Mouse (Mus musculus) liver, embryonic 13.5 days (tissue): ENCODE results near the gene Plekhf1. TPM values are rescaled to one million over a fixed set of nuclear protein-coding genes. Genes with fewer than 3 reads are reported as not detected.

ENCODE experiments used
- ATAC-seq: fragments of 200-750 bp; cut with Nextera tagmentation; 2 replicates; pipeline ENCODE4 v1.8.0; 2017; ENCODE audit warnings: low read depth, mild to moderate bottlenecking, moderate number of reproducible peaks, moderate library complexity
- DNase-seq: peaks from one replicate; pipeline ENCODE4 v3.0.0; 2022
- H3K27ac ChIP-seq: fragments of 300-500 bp; sonication (generic); 2 replicates; pipeline ENCODE4 v1.5.1; 2015; ENCODE audit warnings: moderate library complexity, mild to moderate bottlenecking, inconsistent platforms
- H3K27me3 ChIP-seq: fragments of 300-500 bp; sonication (generic); 2 replicates; pipeline ENCODE4 v1.6.1; 2015; ENCODE audit warnings: mild to moderate bottlenecking, inconsistent platforms
- H3K36me3 ChIP-seq: fragments of 300-500 bp; sonication (generic); 2 replicates; pipeline ENCODE4 v1.6.1; 2015; ENCODE audit warnings: mild to moderate bottlenecking, inconsistent platforms
- H3K4me1 ChIP-seq: fragments of 300-500 bp; sonication (generic); replicated peaks from 2 replicates; pipeline ENCODE4 v1.6.1; 2015; ENCODE audit warnings: inconsistent platforms
- H3K4me2 ChIP-seq: fragments of 300-500 bp; sonication (generic); 2 replicates; pipeline ENCODE4 v1.6.1; 2015; ENCODE audit warnings: inconsistent platforms, mild to moderate bottlenecking, moderate library complexity
- H3K4me3 ChIP-seq: fragments of 300-500 bp; sonication (generic); replicated peaks from 2 replicates; pipeline ENCODE4 v1.5.1; 2015; ENCODE audit warnings: mild to moderate bottlenecking, inconsistent platforms
- H3K9ac ChIP-seq: fragments of 300-500 bp; sonication (generic); 2 replicates; pipeline ENCODE4 v1.6.1; 2015; ENCODE audit warnings: mild to moderate bottlenecking, inconsistent platforms
- H3K9me3 ChIP-seq: fragments of 300-500 bp; sonication (generic); replicated peaks from 2 replicates; pipeline ENCODE4 v1.6.1; 2016; ENCODE audit warnings: inconsistent platforms
- WGBS: fragments of 180-500 bp; shearing (Covaris S2); methylation state at CpG from one replicate; pipeline ENCODE4 v1.1.7; 2015; ENCODE audit not compliant: insufficient replicate concordance; 5-methylcytosine and 5-hydroxymethylcytosine counted together
- polyA plus RNA-seq: library from polyadenylated mRNA; unstranded; fragments of >200 nt; fragmentation: Nextera tagmentation; extraction: Ambion mirVana; gene quantifications from 2 replicates; pipeline ENCODE4 v1.2.1, GENCODE M21; 2015

Gene Plekhf1
- polyA plus RNA-seq, 1 experiment from 2014 or later, result 0.46 TPM

DNA sequence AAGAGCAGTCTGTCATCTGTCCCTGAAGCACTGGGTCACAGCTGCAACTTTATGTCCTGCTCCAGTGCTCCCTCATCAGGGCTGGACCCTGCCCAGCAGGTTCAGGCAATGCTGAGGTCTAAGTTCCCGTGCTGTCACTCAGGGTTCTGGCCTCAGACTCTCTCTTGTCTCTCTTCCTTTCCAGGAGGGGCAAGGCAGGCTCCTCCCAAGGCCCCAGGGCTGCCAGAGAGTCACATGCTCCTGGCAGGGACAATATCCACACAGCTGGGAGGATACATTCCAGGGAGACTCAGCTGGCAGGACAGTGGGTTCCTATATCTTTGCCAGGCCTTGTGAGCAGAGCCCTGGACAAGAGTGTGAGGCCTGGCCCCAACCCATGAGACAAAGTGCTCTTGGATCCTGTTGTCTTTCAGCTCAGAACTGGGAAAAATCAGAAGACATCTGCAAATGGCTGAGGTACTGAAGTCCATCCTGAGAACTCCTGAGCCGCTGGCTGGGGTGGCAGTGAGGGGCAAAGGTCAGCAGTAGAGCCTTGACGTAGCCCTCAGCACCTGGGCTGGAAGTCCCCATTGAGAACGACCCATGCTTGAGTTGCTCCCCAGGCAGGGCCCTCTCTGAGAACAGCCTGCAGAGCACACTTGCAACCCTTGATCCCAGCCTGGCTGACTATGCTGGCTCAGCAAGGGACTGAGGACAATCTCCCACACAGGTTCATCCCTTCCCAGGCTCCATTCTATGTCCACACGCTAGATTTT, 10.2 kb downstream of the Plekhf1 start:
- DNase-seq (no peak), ATAC-seq (0 out of 2 replicates have a peak, but pooled peaks have one; percentile 18)
- H3K9me3 ChIP-seq, result no peaks in the 10 kb centered on the region
- no peak overlapping the region for H3K9ac ChIP-seq
- no peaks in the 10 kb centered on the region for H3K36me3 ChIP-seq
- 55% methylated on average over 5 of the region's 5 CpGs for WGBS
- no peak overlapping the region for H3K4me2 ChIP-seq
- H3K4me1 ChIP-seq, result 0 out of 2 replicates have a peak, but pooled peaks cover 5% of the 10 kb centered on the region
- no peak overlapping the region for H3K4me3 ChIP-seq
- no peak overlapping the region for H3K27ac ChIP-seq
- no peaks in the 10 kb centered on the region for H3K27me3 ChIP-seq

DNA sequence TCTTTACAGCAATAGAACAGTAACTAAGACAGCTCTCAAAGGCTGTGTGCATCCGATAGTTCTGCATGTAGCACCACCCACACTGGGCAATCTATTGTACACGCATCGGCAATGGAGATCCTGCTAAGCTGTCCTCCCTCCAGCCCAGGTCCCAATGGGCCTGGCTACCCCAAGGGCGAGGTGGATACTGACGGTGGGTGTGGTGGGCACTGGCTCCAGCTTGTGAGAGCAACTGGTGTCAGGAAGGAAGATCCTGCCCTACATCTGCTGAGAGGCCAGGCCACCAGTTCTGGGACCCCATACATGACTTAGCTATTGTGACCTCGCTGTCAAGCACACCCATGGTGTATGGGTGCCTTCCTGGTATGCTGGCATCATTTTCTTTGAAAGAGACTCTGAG, 12.1 kb downstream of the Plekhf1 start:
- Histone ChIP-seq H3K9ac (no peak overlapping the region), H3K9me3 (no peaks in the 10 kb centered on the region), H3K4me1 (0 out of 2 replicates have a peak, but pooled peaks cover 5% of the 10 kb centered on the region), H3K4me2 (no peak overlapping the region), H3K27ac (no peak overlapping the region), H3K27me3 (no peaks in the 10 kb centered on the region), H3K4me3 (no peak overlapping the region), H3K36me3 (no peaks in the 10 kb centered on the region)
- DNase-seq (no peak), ATAC-seq (no peak)
- WGBS, result 75% methylated on average over 6 of the region's 6 CpGs

DNA sequence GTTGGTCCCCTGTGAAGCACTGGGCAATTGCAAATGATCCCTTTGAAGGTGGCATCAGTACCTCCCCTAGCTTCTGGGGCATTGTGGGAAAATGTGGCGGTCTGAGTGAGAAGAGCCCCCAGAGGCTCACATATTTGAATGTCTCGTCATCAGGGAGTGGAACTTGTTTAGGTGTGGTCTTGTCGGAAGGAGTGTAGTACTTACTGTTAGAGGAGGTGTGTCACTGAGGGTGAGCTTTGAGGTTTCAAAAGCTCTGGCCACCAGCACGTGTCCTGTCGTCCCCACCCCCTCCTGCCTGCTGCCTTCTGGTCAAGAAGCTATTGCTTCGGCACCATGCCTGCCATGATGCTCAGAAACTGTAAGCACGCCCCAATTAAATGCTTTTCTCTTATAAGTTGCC, 12.5 kb downstream of the Plekhf1 start:
- DNase-seq (no peak), ATAC-seq (no peak)
- H3K36me3 ChIP-seq, result no peaks in the 10 kb centered on the region
- no peak overlapping the region for H3K4me2 ChIP-seq
- WGBS, result 48% methylated on average over 7 of the region's 7 CpGs
- no peaks in the 10 kb centered on the region for H3K9me3 ChIP-seq
- 0 out of 2 replicates have a peak, but pooled peaks cover 5% of the 10 kb centered on the region for H3K4me1 ChIP-seq
- no peak overlapping the region for H3K4me3 ChIP-seq
- no peaks in the 10 kb centered on the region for H3K27me3 ChIP-seq
- H3K27ac ChIP-seq, result no peak overlapping the region
- no peak overlapping the region for H3K9ac ChIP-seq

DNA sequence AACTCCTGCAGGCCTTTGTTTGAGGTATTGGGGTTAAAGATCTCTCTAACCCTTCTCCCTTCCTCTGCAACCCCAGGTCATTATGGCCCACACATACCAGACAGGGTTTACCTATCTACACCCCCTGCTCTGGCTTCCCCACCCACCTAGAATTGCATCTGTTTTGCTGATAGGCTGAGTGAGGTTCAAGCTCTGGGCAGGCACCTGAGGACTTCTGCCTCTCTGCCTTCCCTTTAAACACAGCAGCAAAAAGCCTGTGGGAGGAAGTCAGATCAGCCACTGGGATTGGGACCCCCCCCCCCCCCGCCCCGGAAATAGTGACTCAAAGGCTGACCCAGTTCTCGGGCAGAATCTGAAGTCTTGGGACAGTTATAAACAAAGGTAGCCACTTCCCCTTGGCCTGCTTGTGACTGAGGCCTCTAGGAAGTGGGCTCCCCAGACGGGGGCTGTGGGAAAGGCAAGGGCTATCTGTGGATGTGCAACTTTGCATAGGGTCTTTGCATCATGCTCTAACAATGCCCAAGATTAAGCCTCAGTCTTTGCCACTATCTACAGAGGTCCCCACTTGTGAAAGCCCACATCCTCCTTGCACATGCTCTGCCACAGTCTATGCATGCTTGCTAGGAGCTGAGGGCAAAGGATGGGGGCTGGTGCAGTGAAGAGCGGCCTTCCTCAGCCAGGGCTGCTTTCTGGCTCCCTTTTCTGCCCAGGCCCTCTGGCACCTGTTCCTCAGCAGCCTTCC, 13.2 kb downstream of the Plekhf1 start:
- peak; percentile 27; the same call in 1 of the 2 replicates for ATAC-seq
- no peak for DNase-seq
- no peaks in the 10 kb centered on the region for H3K36me3 ChIP-seq
- H3K9ac ChIP-seq, result no peak overlapping the region
- H3K27ac ChIP-seq, result no peak overlapping the region
- WGBS, result 25% methylated on average over 5 of the region's 5 CpGs
- H3K4me2 ChIP-seq, result no peak overlapping the region
- no peaks in the 10 kb centered on the region for H3K9me3 ChIP-seq
- no peaks in the 10 kb centered on the region for H3K27me3 ChIP-seq
- H3K4me3 ChIP-seq, result no peak overlapping the region
- 0 out of 2 replicates have a peak, but pooled peaks cover 6% of the 10 kb centered on the region for H3K4me1 ChIP-seq

DNA sequence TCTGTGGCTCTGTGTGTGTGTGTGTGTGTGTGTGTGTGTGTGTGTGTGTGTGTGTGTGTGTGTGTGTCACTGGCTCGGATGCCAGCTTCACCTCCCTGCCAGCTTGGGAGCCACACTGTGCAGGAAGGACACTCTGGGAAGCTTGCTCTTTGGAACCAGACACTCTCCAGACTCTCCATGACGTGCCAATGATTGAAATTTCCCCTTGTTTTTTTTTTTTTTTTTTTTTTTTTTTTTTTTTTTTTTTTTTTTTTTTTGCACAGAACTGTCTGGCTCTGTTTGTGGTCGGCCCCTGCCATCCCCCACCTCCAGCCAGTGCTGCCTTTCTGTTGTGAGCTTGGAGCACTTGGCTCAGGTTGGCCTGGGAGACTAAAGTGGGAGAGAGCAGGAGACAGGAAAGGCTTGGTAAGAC, 15.2 kb downstream of the Plekhf1 start:
- H3K36me3 ChIP-seq, result no peaks in the 10 kb centered on the region
- no peak for DNase-seq
- H3K9me3 ChIP-seq, result no peaks in the 10 kb centered on the region
- WGBS, result 32% methylated on average over 2 of the region's 3 CpGs
- no peak overlapping the region for H3K27ac ChIP-seq
- H3K4me1 ChIP-seq, result 0 out of 2 replicates have a peak, but pooled peaks cover 10% of the 10 kb centered on the region
- no peaks in the 10 kb centered on the region for H3K27me3 ChIP-seq
- no peak overlapping the region for H3K4me3 ChIP-seq
- H3K4me2 ChIP-seq, result no peak overlapping the region
- H3K9ac ChIP-seq, result no peak overlapping the region
- no peak for ATAC-seq

DNA sequence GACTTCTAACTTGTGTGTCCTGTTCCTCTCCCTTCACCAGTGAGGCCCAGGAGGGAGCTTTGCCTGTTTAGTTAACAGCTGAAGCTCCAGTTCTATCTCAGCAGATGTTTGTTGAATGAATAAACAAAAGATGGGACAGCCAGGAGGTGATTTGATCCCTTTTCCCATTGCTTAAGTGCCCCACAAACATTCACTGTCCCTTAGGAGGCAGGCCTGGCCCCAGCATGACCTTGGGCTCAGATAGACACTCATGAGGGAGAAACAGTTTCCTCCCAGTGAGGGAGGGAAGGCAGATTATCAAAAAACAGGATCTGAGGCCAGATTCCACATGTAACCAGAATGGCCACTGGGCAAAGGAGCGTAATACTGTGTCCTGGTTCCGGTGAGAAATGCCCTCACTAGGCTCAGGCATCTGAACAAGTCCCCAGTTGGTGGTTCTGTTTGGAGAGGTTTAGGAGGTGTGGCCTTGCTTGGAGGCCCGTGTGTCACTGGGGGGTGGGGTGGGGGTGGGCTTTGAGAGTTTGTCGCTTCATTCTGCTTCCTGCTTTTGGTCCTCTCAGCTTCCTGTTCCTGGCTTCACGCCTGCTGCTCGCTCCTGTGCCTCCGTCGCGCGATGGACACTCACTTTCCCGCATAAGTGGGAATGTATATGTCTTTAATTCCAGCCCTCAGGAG, 18.2 kb downstream of the Plekhf1 start:
- WGBS, result 34% methylated on average over 11 of the region's 11 CpGs
- Histone ChIP-seq H3K27ac (no peak overlapping the region), H3K4me3 (no peak overlapping the region)

DNA sequence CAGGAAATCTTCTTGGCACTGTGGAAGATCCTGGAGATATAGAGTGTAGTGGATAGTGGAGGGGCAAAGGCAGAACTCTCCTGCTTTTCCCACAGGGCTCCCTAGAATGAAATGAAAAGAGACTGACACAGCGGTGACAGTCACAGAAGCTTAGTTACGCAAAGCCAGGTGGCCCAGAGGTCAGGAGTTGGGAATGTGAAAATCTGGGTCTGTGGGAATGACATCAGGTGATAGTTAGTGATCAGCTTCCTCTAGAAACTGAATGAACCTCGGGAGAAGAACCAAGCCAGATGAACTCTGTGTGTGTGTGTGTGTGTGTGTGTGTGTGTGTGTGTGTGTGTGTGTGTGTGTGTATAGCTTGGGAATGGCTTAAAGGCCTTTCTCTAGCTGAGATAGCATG, 18.8 kb downstream of the Plekhf1 start:
- Histone ChIP-seq H3K4me1 (0 out of 2 replicates have a peak, but pooled peaks cover 5% of the 10 kb centered on the region), H3K4me2 (no peak overlapping the region), H3K27me3 (no peaks in the 10 kb centered on the region), H3K36me3 (no peaks in the 10 kb centered on the region), H3K27ac (no peak overlapping the region), H3K9me3 (0 out of 2 replicates have a peak, but pooled peaks cover 4% of the 10 kb centered on the region), H3K9ac (no peak overlapping the region), H3K4me3 (no peak overlapping the region)
- WGBS, result 66% methylated on average over 3 of the region's 3 CpGs
- DNase-seq (no peak), ATAC-seq (no peak)

More for the DNA sequence above, 18.2 kb downstream of the Plekhf1 start:
- Histone ChIP-seq H3K27me3 (no peaks in the 10 kb centered on the region), H3K4me2 (no peak overlapping the region), H3K9ac (no peak overlapping the region), H3K9me3 (no peaks in the 10 kb centered on the region), H3K36me3 (no peaks in the 10 kb centered on the region), H3K4me1 (0 out of 2 replicates have a peak, but pooled peaks cover 10% of the 10 kb centered on the region)
- no peak for DNase-seq
- 0 out of 2 replicates have a peak, but pooled peaks have one; percentile 23 for ATAC-seq

DNA sequence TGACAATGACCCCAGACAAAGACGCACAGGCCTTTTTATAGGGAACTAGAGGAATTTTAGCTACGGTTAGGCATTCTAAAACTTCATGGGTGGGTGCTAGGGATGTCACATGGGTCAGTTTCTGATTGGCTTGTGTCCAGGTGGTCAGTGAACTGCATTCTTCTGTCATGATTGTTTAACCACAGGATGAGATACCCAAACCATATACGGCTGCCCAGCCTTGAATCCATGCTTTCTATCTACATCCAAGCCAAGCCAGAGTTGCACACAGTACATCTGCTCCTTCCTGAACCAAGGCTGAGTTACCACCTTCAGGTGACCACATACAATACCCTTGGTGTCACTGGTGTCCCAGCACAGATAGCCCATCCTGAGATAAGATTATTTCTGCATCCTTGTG, 21.3 kb downstream of the Plekhf1 start:
- no peak overlapping the region for H3K4me3 ChIP-seq

DNA sequence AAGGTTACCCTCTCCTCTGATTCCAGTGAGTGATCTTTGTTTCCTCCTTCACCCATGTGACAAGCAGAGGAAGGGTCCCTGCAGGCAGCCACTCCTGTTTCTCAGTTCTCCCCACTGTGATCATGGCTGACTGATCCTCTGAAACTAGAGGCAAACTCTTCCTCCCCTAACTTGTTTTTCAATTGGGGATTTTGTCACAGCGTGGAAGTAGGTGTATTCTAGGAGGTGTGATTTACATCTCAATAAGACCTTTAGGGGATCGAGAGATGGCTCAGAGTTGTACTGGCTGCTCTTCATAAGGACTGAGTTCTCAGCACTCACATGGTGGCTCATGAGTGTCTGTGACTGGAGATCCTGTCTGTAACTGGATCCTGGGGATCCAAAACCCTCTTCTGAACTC, 22.0 kb downstream of the Plekhf1 start:
- Histone ChIP-seq H3K4me2 (no peak overlapping the region), H3K27me3 (no peaks in the 10 kb centered on the region), H3K9ac (no peak overlapping the region), H3K36me3 (no peaks in the 10 kb centered on the region), H3K4me3 (no peak overlapping the region), H3K27ac (no peak overlapping the region), H3K4me1 (peaks cover 5% of the 10 kb centered on the region; the same call in 1 of the 2 replicates), H3K9me3 (0 out of 2 replicates have a peak, but pooled peaks cover 5% of the 10 kb centered on the region)
- no peak for ATAC-seq
- no peak for DNase-seq
- WGBS, result 62% methylated on average over 2 of the region's 2 CpGs

More for the DNA sequence above, 21.3 kb downstream of the Plekhf1 start:
- ATAC-seq, result no peak
- Histone ChIP-seq H3K4me2 (no peak overlapping the region), H3K9me3 (0 out of 2 replicates have a peak, but pooled peaks cover 5% of the 10 kb centered on the region), H3K27ac (no peak overlapping the region), H3K27me3 (no peaks in the 10 kb centered on the region), H3K9ac (no peak overlapping the region), H3K36me3 (no peaks in the 10 kb centered on the region), H3K4me1 (0 out of 2 replicates have a peak, but pooled peaks cover 5% of the 10 kb centered on the region)
- DNase-seq, result no peak
- WGBS, result 55% methylated on average over 3 of the region's 3 CpGs

DNA sequence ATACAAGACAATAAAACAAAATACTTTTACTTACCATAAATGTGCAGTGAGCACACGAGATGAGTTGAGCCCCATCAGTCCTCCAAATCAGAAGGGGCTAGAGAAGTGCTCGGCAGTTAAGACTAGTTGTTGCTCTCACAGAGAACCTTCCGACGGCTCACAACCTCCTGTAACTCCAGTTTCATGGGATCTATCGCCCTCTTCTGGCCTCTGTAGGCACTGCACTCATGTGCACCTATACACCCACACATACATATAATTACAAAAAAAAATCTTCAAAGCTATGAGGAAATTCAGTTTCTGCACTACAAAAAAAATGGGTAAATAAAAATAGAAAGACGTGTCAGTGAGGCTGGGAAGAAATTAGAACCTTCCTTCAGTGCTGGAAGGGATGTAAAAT, 23.5 kb downstream of the Plekhf1 start:
- H3K36me3 ChIP-seq, result no peaks in the 10 kb centered on the region
- H3K4me1 ChIP-seq, result peaks cover 5% of the 10 kb centered on the region; the same call in 1 of the 2 replicates
- no peak overlapping the region for H3K4me3 ChIP-seq
- ATAC-seq (no peak), DNase-seq (no peak)
- H3K4me2 ChIP-seq, result no peak overlapping the region
- no peaks in the 10 kb centered on the region for H3K27me3 ChIP-seq
- no peak overlapping the region for H3K9ac ChIP-seq
- H3K9me3 ChIP-seq, result 0 out of 2 replicates have a peak, but pooled peaks cover 5% of the 10 kb centered on the region
- no peak overlapping the region for H3K27ac ChIP-seq
- 69% methylated on average over 6 of the region's 6 CpGs for WGBS

DNA sequence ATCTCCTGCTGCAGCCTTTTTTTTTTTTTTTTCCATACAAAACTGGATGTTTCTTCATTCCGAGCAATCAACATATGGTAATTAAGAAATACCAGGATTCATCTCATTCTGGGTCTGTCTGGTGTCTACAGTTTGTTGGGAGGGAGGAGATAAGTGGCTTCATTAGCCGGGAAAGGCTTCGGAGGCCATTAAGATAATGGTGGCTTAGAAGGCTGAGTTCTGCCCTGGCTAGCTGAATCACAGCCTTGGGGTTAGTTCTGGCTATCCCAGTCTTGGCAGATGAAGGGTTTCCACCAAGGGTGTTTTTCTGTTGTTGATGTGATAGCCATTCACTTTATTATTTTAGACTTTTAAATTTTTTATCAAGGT, 26.5 kb downstream of the Plekhf1 start:
- ATAC-seq, result no peak
- Histone ChIP-seq H3K27ac (no peak overlapping the region), H3K4me2 (no peak overlapping the region), H3K9me3 (0 out of 2 replicates have a peak, but pooled peaks cover 5% of the 10 kb centered on the region), H3K4me3 (no peak overlapping the region), H3K9ac (no peak overlapping the region), H3K27me3 (no peaks in the 10 kb centered on the region), H3K36me3 (no peaks in the 10 kb centered on the region; the same call in 1 of the 2 replicates), H3K4me1 (peaks cover 5% of the 10 kb centered on the region; the same call in 1 of the 2 replicates)
- WGBS, result 21% methylated on average over 3 of the region's 3 CpGs
- no peak for DNase-seq
